Mouse (Mus musculus): ENCODE data around the gene Usp42. TPM values are rescaled to one million over a fixed set of nuclear protein-coding genes. Genes with fewer than 3 reads are reported as not detected.
A peak's percentile ranks its signal among the peaks of the same experiment; 100 is the strongest.

The Usp42 gene
- polyA plus RNA-seq, 1 experiment from 2014 or later: 9.7 TPM

DNA sequence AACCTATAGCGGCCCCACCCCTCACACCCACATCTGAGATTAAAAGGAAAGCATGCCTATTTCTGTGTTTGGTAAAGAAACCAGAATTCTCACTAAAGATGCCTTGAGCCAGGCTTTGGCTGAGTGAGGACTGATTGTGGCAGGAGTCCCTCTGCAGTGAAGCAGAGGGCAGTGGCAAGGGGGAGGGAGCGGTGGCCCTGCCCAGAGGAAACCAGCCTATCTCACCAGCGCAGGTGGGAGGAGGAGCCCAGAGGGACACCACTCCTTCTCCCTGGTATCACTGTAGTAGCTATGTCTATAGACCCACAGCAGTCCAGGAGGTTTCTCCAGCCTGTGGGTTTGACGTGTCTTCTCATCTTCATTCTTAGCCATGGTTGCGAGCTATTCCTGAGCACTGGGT, 31.8 kb downstream of the Usp42 start:
- Histone ChIP-seq H3K27ac (ENCODE audit: low read length) (no peak overlapping the region), H3K9me3 (replicated peaks; ENCODE audit: control insufficient read depth, low read length) (no peaks in the 10 kb centered on the region), H3K4me3 (ENCODE audit: low read length) (no peak overlapping the region), H3K36me3 (ENCODE audit: control insufficient read depth, insufficient read depth) (peaks cover 33% of the 10 kb centered on the region), H3K4me2 (ENCODE audit: low read depth, low read length) (no peak overlapping the region), H3K27me3 (ENCODE audit: control insufficient read depth, insufficient read depth, low read length) (no peaks in the 10 kb centered on the region), H3K4me1 (ENCODE audit: control insufficient read depth, insufficient read depth, low read length) (peaks cover 8% of the 10 kb centered on the region), H3K9ac (ENCODE audit: low read length) (no peak overlapping the region)
- ATAC-seq (replicated peaks; ENCODE audit: extremely low read depth, insufficient read depth, low FRiP score): no peak
- WGBS: 86% methylated on average over 5 of the region's 5 CpGs

DNA sequence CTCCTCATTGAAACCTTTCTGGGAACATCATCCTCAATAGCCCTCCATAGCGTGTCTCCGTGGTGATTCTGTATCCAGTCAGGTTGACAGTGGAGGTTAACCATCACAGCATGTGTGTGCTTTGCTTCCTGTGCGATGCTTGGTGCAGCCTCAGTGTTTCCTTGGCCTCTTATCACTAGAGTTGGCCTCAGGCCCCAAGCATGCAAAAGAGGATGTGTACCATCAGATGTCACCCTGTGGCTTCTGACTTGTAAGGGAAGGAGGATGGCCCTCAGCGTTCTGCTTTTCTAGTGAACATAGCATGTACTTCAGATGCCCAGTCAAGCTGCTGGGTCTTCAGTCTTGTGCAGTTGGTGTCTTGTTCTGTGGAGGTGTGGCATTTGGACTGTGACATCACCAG, 33.6 kb downstream of the Usp42 start:
- WGBS: 78% methylated on average over 4 of the region's 4 CpGs
- Histone ChIP-seq H3K27me3 (ENCODE audit: control insufficient read depth, insufficient read depth, low read length) (no peaks in the 10 kb centered on the region), H3K9ac (ENCODE audit: low read length) (no peak overlapping the region), H3K27ac (ENCODE audit: low read length) (no peak overlapping the region), H3K4me1 (ENCODE audit: control insufficient read depth, insufficient read depth, low read length) (no peaks in the 10 kb centered on the region), H3K4me3 (ENCODE audit: low read length) (no peak overlapping the region), H3K4me2 (ENCODE audit: low read depth, low read length) (no peak overlapping the region), H3K36me3 (ENCODE audit: control insufficient read depth, insufficient read depth) (peaks cover 32% of the 10 kb centered on the region), H3K9me3 (replicated peaks; ENCODE audit: control insufficient read depth, low read length) (no peaks in the 10 kb centered on the region)
- ATAC-seq (replicated peaks; ENCODE audit: extremely low read depth, insufficient read depth, low FRiP score): no peak

DNA sequence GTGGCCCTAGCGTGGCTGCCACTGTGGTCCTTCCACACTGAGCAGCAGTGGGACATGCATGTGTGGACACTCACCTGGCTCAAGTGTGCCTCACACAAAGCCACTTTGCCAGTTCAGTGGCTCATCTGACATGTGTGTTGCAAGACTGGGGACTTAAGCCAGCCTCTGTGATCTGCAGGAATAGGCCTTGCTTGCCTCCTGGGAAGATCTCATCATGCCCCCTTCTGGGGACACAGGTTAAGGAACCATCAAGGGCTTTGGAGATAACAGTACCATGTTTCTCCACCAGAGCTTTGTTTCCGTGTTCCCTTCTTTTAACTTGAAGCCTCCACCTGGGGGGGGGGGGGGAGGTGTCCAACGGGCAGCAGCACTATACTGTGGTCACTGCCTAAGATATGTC, 35.8 kb downstream of the Usp42 start:
- no peak overlapping the region for H3K9ac ChIP-seq (ENCODE audit: low read length)
- no peaks in the 10 kb centered on the region for H3K27me3 ChIP-seq (ENCODE audit: control insufficient read depth, insufficient read depth, low read length)
- no peak overlapping the region for H3K27ac ChIP-seq (ENCODE audit: low read length)
- no peak for ATAC-seq (replicated peaks; ENCODE audit: extremely low read depth, insufficient read depth, low FRiP score)
- no peak overlapping the region for H3K4me2 ChIP-seq (ENCODE audit: low read depth, low read length)
- H3K4me1 ChIP-seq (ENCODE audit: control insufficient read depth, insufficient read depth, low read length): no peaks in the 10 kb centered on the region
- peaks cover 26% of the 10 kb centered on the region for H3K36me3 ChIP-seq (ENCODE audit: control insufficient read depth, insufficient read depth)
- WGBS: 65% methylated on average over 3 of the region's 3 CpGs
- no peak overlapping the region for H3K4me3 ChIP-seq (ENCODE audit: low read length)
- H3K9me3 ChIP-seq (replicated peaks; ENCODE audit: control insufficient read depth, low read length): no peaks in the 10 kb centered on the region

- H3K36me3 ChIP-seq (ENCODE audit: control insufficient read depth, insufficient read depth): peaks cover 22% of the 10 kb centered on the region
- H3K9ac ChIP-seq (ENCODE audit: low read length): no peak overlapping the region
- no peaks in the 10 kb centered on the region for H3K27me3 ChIP-seq (ENCODE audit: control insufficient read depth, insufficient read depth, low read length)
- no peaks in the 10 kb centered on the region for H3K4me1 ChIP-seq (ENCODE audit: control insufficient read depth, insufficient read depth, low read length)
- H3K9me3 ChIP-seq (replicated peaks; ENCODE audit: control insufficient read depth, low read length): no peaks in the 10 kb centered on the region
- H3K27ac ChIP-seq (ENCODE audit: low read length): no peak overlapping the region
- WGBS: 86% methylated on average over 5 of the region's 5 CpGs
- H3K4me2 ChIP-seq (ENCODE audit: low read depth, low read length): no peak overlapping the region
- no peak overlapping the region for H3K4me3 ChIP-seq (ENCODE audit: low read length)
- no peak for ATAC-seq (replicated peaks; ENCODE audit: extremely low read depth, insufficient read depth, low FRiP score)
These were observed 41.2 kb downstream of the Usp42 start for GRCm38 (mm10) chr5:143690926-143691325.

- Histone ChIP-seq H3K4me3 (ENCODE audit: low read length) (no peak overlapping the region), H3K27ac (ENCODE audit: low read length) (no peak overlapping the region), H3K27me3 (ENCODE audit: control insufficient read depth, insufficient read depth, low read length) (no peaks in the 10 kb centered on the region), H3K9me3 (replicated peaks; ENCODE audit: control insufficient read depth, low read length) (no peaks in the 10 kb centered on the region), H3K36me3 (ENCODE audit: control insufficient read depth, insufficient read depth) (peaks cover 24% of the 10 kb centered on the region), H3K9ac (ENCODE audit: low read length) (no peak overlapping the region), H3K4me2 (ENCODE audit: low read depth, low read length) (no peak overlapping the region), H3K4me1 (ENCODE audit: control insufficient read depth, insufficient read depth, low read length) (no peaks in the 10 kb centered on the region)
- 91% methylated on average over 9 of the region's 9 CpGs for WGBS
- ATAC-seq (replicated peaks; ENCODE audit: extremely low read depth, insufficient read depth, low FRiP score): no peak
These were observed 41.7 kb downstream of the Usp42 start for GRCm38 (mm10) chr5:143690392-143690791.

DNA sequence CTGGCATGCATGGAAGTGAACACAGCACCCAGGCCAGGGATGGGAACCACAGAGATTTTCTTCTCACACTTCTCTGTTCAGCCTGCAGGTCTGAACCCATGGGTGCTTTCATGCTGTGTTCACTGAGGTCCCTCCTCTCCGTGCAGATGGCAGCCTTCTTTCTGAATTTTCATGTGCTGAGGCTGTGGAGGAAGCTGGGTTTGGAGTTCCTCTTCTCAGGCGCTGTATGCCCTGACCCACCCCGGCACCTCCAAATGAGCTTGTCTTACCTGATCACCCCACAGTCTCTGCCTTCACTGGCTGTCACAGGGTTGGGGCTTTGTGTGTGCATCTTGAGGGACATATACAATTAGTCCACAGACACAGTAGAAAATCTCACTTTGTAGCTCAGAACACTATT, 44.5 kb downstream of the Usp42 start:
- no peaks in the 10 kb centered on the region for H3K9me3 ChIP-seq (replicated peaks; ENCODE audit: control insufficient read depth, low read length)
- H3K4me1 ChIP-seq (ENCODE audit: control insufficient read depth, insufficient read depth, low read length): peaks cover 4% of the 10 kb centered on the region; the same call in 1 of the 2 replicates
- no peak overlapping the region for H3K27ac ChIP-seq (ENCODE audit: low read length)
- 91% methylated on average over 3 of the region's 3 CpGs for WGBS
- no peak overlapping the region for H3K9ac ChIP-seq (ENCODE audit: low read length)
- ATAC-seq (replicated peaks; ENCODE audit: extremely low read depth, insufficient read depth, low FRiP score): no peak
- no peak overlapping the region for H3K4me2 ChIP-seq (ENCODE audit: low read depth, low read length)
- no peak overlapping the region for H3K4me3 ChIP-seq (ENCODE audit: low read length)
- no peaks in the 10 kb centered on the region for H3K27me3 ChIP-seq (ENCODE audit: control insufficient read depth, insufficient read depth, low read length)
- peaks cover 22% of the 10 kb centered on the region for H3K36me3 ChIP-seq (ENCODE audit: control insufficient read depth, insufficient read depth)

- ATAC-seq (replicated peaks; ENCODE audit: extremely low read depth, insufficient read depth, low FRiP score): no peak; the same call in 1 of the 2 replicates
- no peaks in the 10 kb centered on the region for H3K27me3 ChIP-seq (ENCODE audit: control insufficient read depth, insufficient read depth, low read length)
- no peak overlapping the region for H3K27ac ChIP-seq (ENCODE audit: low read length)
- no peak overlapping the region for H3K4me2 ChIP-seq (ENCODE audit: low read depth, low read length)
- no peak overlapping the region for H3K4me3 ChIP-seq (ENCODE audit: low read length)
- WGBS: 80% methylated on average over 3 of the region's 3 CpGs
- H3K36me3 ChIP-seq (ENCODE audit: control insufficient read depth, insufficient read depth): peaks cover 19% of the 10 kb centered on the region
- H3K4me1 ChIP-seq (ENCODE audit: control insufficient read depth, insufficient read depth, low read length): peaks cover 4% of the 10 kb centered on the region; the same call in 1 of the 2 replicates
- no peak overlapping the region for H3K9ac ChIP-seq (ENCODE audit: low read length)
- no peaks in the 10 kb centered on the region for H3K9me3 ChIP-seq (replicated peaks; ENCODE audit: control insufficient read depth, low read length)
These were observed 45.6 kb downstream of the Usp42 start for GRCm38 (mm10) chr5:143686456-143686855.

- WGBS: 73% methylated on average over 8 of the region's 8 CpGs
- Histone ChIP-seq H3K4me3 (ENCODE audit: low read length) (no peak overlapping the region), H3K4me2 (ENCODE audit: low read depth, low read length) (no peak overlapping the region), H3K27ac (ENCODE audit: low read length) (no peak overlapping the region), H3K27me3 (ENCODE audit: control insufficient read depth, insufficient read depth, low read length) (no peaks in the 10 kb centered on the region), H3K9me3 (replicated peaks; ENCODE audit: control insufficient read depth, low read length) (no peaks in the 10 kb centered on the region), H3K9ac (ENCODE audit: low read length) (no peak overlapping the region), H3K4me1 (ENCODE audit: control insufficient read depth, insufficient read depth, low read length) (peaks cover 7% of the 10 kb centered on the region; the same call in 1 of the 2 replicates), H3K36me3 (ENCODE audit: control insufficient read depth, insufficient read depth) (peaks cover 19% of the 10 kb centered on the region)
- peak; percentile 53; the same call in 1 of the 2 replicates for ATAC-seq (replicated peaks; ENCODE audit: extremely low read depth, insufficient read depth, low FRiP score)
These were observed 47.1 kb downstream of the Usp42 start for GRCm38 (mm10) chr5:143684911-143685390.

- WGBS: 52% methylated on average over 6 of the region's 6 CpGs
These were observed 48.4 kb downstream of the Usp42 start for GRCm38 (mm10) chr5:143683696-143684095.

More at GRCm38 (mm10) chr5:143683696-143684095, 48.4 kb downstream of the Usp42 start:
- H3K4me1 ChIP-seq (ENCODE audit: control insufficient read depth, insufficient read depth, low read length): peaks cover 15% of the 10 kb centered on the region
- H3K4me2 ChIP-seq (ENCODE audit: low read depth, low read length): no peak overlapping the region
- ATAC-seq (replicated peaks; ENCODE audit: extremely low read depth, insufficient read depth, low FRiP score): no peak
- H3K9ac ChIP-seq (ENCODE audit: low read length): no peak overlapping the region
- H3K27ac ChIP-seq (ENCODE audit: low read length): no peak overlapping the region
- no peak overlapping the region for H3K4me3 ChIP-seq (ENCODE audit: low read length)
- H3K9me3 ChIP-seq (replicated peaks; ENCODE audit: control insufficient read depth, low read length): no peaks in the 10 kb centered on the region
- H3K36me3 ChIP-seq (ENCODE audit: control insufficient read depth, insufficient read depth): peaks cover 19% of the 10 kb centered on the region
- H3K27me3 ChIP-seq (ENCODE audit: control insufficient read depth, insufficient read depth, low read length): no peaks in the 10 kb centered on the region

Measured in heart, embryonic 16.5 days (tissue).